Mouse (Mus musculus) forebrain, embryonic 16.5 days (tissue): ENCODE measurements at regions not wholly inside any gene's neighbourhood (a gene's known extent, or its start where the extent isn't known, plus 50 kb on each side); places are given as distances from the start of the nearest gene placed in this dataset.
A peak's percentile ranks its signal among the peaks of the same experiment; 100 is the strongest.

Experiments
- ATAC-seq: fragments of 200-750 bp; cut with Nextera tagmentation; 2 replicates; pipeline ENCODE4 v1.8.0; 2017; ENCODE audit warnings: mild to moderate bottlenecking, moderate library complexity
- H3K27ac ChIP-seq: fragments of 300-500 bp; sonication (generic); 2 replicates; pipeline ENCODE4 v1.5.1; 2014; ENCODE audit warnings: low read length, control low read depth
- H3K27me3 ChIP-seq: fragments of 300-500 bp; sonication (generic); replicated peaks from 2 replicates; pipeline ENCODE4 v1.6.1; 2014; ENCODE audit warnings: low read length; ENCODE audit not compliant: control insufficient read depth, insufficient read depth
- H3K36me3 ChIP-seq: fragments of 300-500 bp; sonication (generic); 2 replicates; pipeline ENCODE4 v1.6.1; 2014; ENCODE audit not compliant: control insufficient read depth, insufficient read depth
- H3K4me1 ChIP-seq: fragments of 300-500 bp; sonication (generic); replicated peaks from 2 replicates; pipeline ENCODE4 v1.6.1; 2014; ENCODE audit warnings: low read length; ENCODE audit not compliant: control insufficient read depth, insufficient read depth
- H3K4me2 ChIP-seq: fragments of 300-500 bp; sonication (generic); 2 replicates; pipeline ENCODE4 v1.6.1; 2014; ENCODE audit warnings: mild to moderate bottlenecking, low read length, control low read depth
- H3K4me3 ChIP-seq: fragments of 300-500 bp; sonication (generic); replicated peaks from 2 replicates; pipeline ENCODE4 v1.5.1; 2014; ENCODE audit warnings: mild to moderate bottlenecking, low read length, control low read depth
- H3K9ac ChIP-seq: fragments of 300-500 bp; sonication (generic); replicated peaks from 2 replicates; pipeline ENCODE4 v1.6.1; 2014; ENCODE audit warnings: low read depth, low read length, control low read depth
- H3K9me3 ChIP-seq: fragments of 300-500 bp; sonication (generic); 2 replicates; pipeline ENCODE4 v1.6.1; 2016; ENCODE audit warnings: low read length; ENCODE audit not compliant: control insufficient read depth
- WGBS: fragments of 180-500 bp; shearing (Covaris S2); extraction: QIAGEN DNeasy Blood & Tissue Kit; methylation state at CpG from one replicate; pipeline ENCODE4 v1.1.7; 2014; 5-methylcytosine and 5-hydroxymethylcytosine counted together

GRCm38 (mm10) chr2:146764313-146765255, 91.1 kb upstream of the Kiz start:
- 0 out of 2 replicates have a peak overlapping the region, but pooled peaks have one; percentile 4 for H3K27ac ChIP-seq

DNA sequence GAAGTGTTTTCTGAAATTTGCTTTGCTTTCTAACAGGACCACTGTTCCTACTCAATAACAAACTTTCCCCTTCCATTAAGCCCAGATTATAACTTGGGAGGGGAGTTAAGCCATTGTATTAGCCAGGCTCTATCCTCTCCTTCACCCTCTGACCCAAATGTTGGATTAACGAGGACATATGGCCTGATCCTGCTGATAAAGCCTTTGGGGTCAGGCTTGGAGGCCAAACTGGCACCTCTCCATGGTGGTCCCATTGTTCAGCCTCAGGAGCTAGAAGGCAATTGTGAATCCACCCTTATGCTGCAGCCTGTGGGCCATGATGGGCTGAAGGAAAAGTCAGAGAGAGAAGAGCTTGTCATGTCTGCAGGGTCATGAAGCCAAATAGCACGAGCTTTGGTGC, 80.8 kb upstream of the Kiz start:
- no peak overlapping the region for H3K9ac ChIP-seq
- no peaks in the 10 kb centered on the region for H3K36me3 ChIP-seq
- ATAC-seq: no peak
- no peak overlapping the region for H3K4me2 ChIP-seq
- WGBS: 21% methylated on average over 2 of the region's 2 CpGs
- H3K27ac ChIP-seq: no peak overlapping the region
- H3K9me3 ChIP-seq: no peaks in the 10 kb centered on the region
- no peaks in the 10 kb centered on the region for H3K27me3 ChIP-seq
- H3K4me3 ChIP-seq: no peak overlapping the region
- H3K4me1 ChIP-seq: no peaks in the 10 kb centered on the region

More at GRCm38 (mm10) chr2:146764313-146765255, 91.1 kb upstream of the Kiz start:
- ATAC-seq: peak; percentile 76
- 27% methylated on average over 12 of the region's 12 CpGs for WGBS
- H3K27me3 ChIP-seq: peaks cover 10% of the 10 kb centered on the region; the same call in 1 of the 2 replicates
- no peaks in the 10 kb centered on the region for H3K36me3 ChIP-seq
- H3K4me1 ChIP-seq: peaks cover 18% of the 10 kb centered on the region
- no peak overlapping the region for H3K4me2 ChIP-seq
- no peaks in the 10 kb centered on the region for H3K9me3 ChIP-seq
- H3K9ac ChIP-seq: no peak overlapping the region
- H3K4me3 ChIP-seq: no peak overlapping the region

DNA sequence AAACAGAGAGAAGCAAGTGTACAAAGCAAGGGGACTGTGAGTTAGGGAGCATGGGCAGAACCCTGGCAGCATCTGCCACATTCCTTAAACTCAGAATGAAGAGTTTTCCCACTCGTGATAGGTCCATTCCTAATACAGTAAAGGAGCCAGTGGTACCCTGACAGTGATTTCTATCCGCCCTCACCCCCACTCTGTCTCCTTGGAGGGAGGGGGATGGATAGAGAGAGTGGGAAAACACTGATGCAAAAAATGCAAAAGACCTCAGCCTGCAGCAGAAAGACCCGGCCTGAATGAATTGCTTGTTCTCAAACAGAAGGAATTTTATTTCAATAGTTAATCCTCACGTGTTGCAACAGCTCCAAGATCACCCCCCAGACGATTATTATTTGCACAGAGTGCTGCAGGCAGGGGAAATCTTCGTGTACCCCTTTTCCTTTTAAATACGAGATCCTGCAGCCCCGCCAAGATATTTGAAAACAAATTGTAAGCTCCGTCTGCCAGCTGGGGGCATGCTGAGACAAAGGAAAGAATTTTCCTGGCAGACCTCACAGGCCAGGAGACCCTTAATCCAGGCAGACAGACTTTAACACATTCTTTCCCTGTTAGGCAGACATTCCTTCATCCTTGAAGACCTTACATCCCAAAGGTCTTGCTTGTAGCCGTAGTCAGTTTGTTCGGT, 68.4 kb upstream of the Kiz start:
- ATAC-seq: peak; percentile 84
- no peak overlapping the region; the same call in 1 of the 2 replicates for H3K9ac ChIP-seq
- H3K4me3 ChIP-seq: no peak overlapping the region
- no peaks in the 10 kb centered on the region for H3K27me3 ChIP-seq
- no peaks in the 10 kb centered on the region for H3K9me3 ChIP-seq
- peaks cover 16% of the 10 kb centered on the region for H3K4me1 ChIP-seq
- H3K27ac ChIP-seq: 0 out of 2 replicates have a peak overlapping the region, but pooled peaks have one; percentile 21
- no peaks in the 10 kb centered on the region for H3K36me3 ChIP-seq
- WGBS: under 1% methylated on average over 11 of the region's 11 CpGs
- peak overlapping the region; percentile 18; the same call in 1 of the 2 replicates for H3K4me2 ChIP-seq

DNA sequence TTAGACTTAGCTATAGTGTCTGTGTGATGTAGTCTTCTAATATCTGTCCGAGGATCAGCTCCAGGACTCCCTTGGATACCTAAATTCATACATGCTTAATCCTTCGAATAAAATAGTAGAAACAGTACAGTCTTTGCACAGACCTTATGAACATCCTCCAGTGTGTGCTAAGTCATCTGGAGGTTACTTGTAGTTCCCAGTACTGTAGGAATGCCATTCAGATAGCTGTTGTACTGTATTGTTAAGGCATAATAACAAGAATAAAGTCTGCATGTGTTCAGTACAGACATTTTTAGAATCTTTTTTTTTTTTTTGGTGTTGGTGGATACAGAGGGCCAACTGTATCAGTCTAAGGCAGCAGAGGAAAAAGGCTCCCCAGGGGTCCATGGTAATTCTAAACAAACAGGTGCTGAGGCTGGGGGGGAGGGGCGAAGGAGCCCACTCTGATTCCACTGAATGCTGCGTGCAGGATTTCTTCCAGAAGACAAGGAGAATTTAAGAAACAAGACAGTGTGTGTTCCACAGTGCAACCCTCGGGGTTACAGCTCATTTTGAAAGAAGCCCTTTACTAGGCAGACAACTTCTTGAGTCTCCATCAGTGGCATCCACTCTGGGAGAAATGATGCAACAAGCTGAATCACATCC, 67.7 kb upstream of the Kiz start:
- WGBS: 27% methylated on average over 5 of the region's 5 CpGs
- H3K9ac ChIP-seq: no peak overlapping the region; the same call in 1 of the 2 replicates
- peaks cover 16% of the 10 kb centered on the region for H3K4me1 ChIP-seq
- no peaks in the 10 kb centered on the region for H3K36me3 ChIP-seq
- no peak overlapping the region for H3K4me3 ChIP-seq
- no peak overlapping the region for H3K27ac ChIP-seq
- no peak overlapping the region for H3K4me2 ChIP-seq
- no peaks in the 10 kb centered on the region for H3K9me3 ChIP-seq
- H3K27me3 ChIP-seq: no peaks in the 10 kb centered on the region
- peak; percentile 66 for ATAC-seq

- Histone ChIP-seq H3K9ac (no peak overlapping the region), H3K4me3 (no peak overlapping the region), H3K27ac (no peak overlapping the region), H3K4me2 (no peak overlapping the region), H3K36me3 (no peaks in the 10 kb centered on the region), H3K9me3 (no peaks in the 10 kb centered on the region), H3K27me3 (no peaks in the 10 kb centered on the region), H3K4me1 (peaks cover 3% of the 10 kb centered on the region; the same call in 1 of the 2 replicates)
- WGBS: 76% methylated on average over 6 of the region's 6 CpGs
- no peak for ATAC-seq
Measured at GRCm38 (mm10) chr2:146792844-146793420, 62.7 kb upstream of the Kiz start.

DNA sequence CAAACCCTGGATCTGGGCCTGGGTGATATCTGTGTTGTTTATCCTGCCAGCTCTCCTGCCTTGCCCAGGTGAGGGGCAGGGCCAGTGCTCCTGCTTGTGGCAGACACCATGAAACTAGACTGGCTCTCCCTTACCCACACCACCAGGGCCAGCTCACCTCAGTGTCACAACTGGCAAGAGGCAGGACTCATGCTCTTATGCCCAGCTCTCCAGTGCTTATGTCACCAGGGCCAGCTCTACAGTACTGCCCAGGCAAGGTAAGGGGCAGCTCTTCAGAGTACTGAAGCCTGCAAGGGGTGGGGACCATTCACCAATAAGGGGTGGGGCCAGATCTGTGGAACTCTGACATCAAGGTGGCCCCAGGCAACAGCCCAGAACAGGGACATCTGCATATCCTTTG, 52.7 kb upstream of the Kiz start:
- Histone ChIP-seq H3K4me2 (no peak overlapping the region), H3K36me3 (no peaks in the 10 kb centered on the region), H3K4me1 (no peaks in the 10 kb centered on the region), H3K27ac (no peak overlapping the region), H3K9me3 (no peaks in the 10 kb centered on the region), H3K27me3 (no peaks in the 10 kb centered on the region), H3K9ac (no peak overlapping the region), H3K4me3 (no peak overlapping the region)
- no peak for ATAC-seq
